Mouse (Mus musculus): ENCODE results near the gene Slc1a5. TPM values are rescaled to one million over a fixed set of nuclear protein-coding genes. Genes with fewer than 3 reads are reported as not detected.

The Slc1a5 gene
- total and polyA plus RNA-seq, 3 experiments, result 115 to 245 (median 174) TPM

DNA sequence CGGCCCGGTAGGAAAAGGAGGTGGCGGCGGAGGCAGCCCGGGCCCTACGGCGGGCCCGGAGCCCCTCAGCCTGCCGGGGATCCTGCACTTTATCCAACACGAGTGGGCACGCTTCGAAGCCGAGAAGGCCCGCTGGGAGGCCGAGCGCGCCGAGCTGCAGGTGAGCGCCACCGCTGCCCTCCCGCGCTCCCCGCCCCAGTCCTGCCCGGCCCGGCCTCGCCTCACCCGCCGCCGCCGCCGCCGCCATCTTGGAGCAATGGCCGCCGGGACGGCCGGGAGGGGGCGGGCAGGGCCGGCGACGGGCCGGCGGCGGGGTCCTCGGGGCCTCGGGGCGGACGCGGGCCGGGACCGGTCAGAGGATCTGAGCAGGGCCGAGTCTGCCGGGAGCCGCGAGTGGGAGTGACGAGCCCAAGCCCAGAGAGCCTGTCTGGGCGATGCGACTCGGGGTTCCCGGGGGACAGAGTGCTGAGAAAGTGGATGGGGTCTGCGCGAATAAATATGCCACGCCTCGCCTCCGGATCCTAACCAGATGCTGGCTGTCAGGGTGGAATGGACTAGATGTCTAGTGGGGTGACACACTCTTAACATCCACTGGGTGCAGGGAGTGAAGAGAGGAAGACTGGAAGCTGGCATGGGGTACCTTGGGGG, 35.5 kb downstream of the Slc1a5 start, which contains the start of gene Fkrp:
Gene Fkrp (minus strand): TSS at position 258 of the 648 bp plus-strand sequence.
- Histone ChIP-seq H3K4me3 (replicated peaks in 1 of 3; ENCODE audit: low read depth in 2 of 3, low read length in 2 of 3, poor library complexity in 1 of 3) (peak within 1 kb of the TSS; percentile 82 to 95 (median 91)), H3K4me1 (ENCODE audit: control insufficient read depth in 1 of 2, insufficient read depth in 2 of 2) (peaks cover 25 to 56% of the 10 kb centered on the region in 2 experiments), H3K27me3 (replicated peaks) (no peaks in the 10 kb centered on the region), H3K36me3 (replicated peaks in 1 of 2; ENCODE audit: control insufficient read depth in 1 of 2, insufficient read depth in 1 of 2, low read length in 1 of 2) (peaks cover 19 to 63% of the 10 kb centered on the region in 2 experiments), H3K4me2 (ENCODE audit: insufficient read depth, low read depth, poor library complexity, severe bottlenecking) (peak within 1 kb of the TSS; percentile 93), H3K27ac (ENCODE audit: insufficient read depth, low read depth) (peak within 1 kb of the TSS; percentile 42), H3K9ac (ENCODE audit: insufficient read depth, low read depth) (peak within 1 kb of the TSS; percentile 99), H3K9me3 (replicated peaks; ENCODE audit: low read length) (no peaks in the 10 kb centered on the region), H3K79me2 (replicated peaks; ENCODE audit: control insufficient read depth, extremely low read depth, insufficient read depth, poor library complexity, severe bottlenecking) (peaks cover 49% of the 10 kb centered on the region)
- DNase-seq (ENCODE audit: extremely low read depth), result no peak
- TF ChIP-seq BHLHE40 (IDR thresholded peaks at IDR 0.05; ENCODE audit: low read depth, low read length) (no peak), HCFC1 (IDR thresholded peaks at IDR 0.05; ENCODE audit: low read depth, low read length) (no peak), ZMIZ1 (IDR thresholded peaks at IDR 0.05; ENCODE audit: low read depth, low read length) (0 out of 2 replicates have a peak, but pooled peaks have one; percentile 56), ZKSCAN1 (IDR thresholded peaks at IDR 0.05; ENCODE audit: borderline replicate concordance, low read depth, low read length) (no peak), NELFE (IDR thresholded peaks at IDR 0.05; ENCODE audit: low read depth, low read length) (peak; percentile 47; the same call in 1 of the 2 replicates)
- in situ Hi-C loops (cut with MboI; ENCODE audit: low pct_ligation_motif_present, low pct_unique_long_range_greater_than_20kb, low sequenced_read_pairs), result loop anchor here (5.0 kb wide), 1 partner anchor 91 kb away; the partner anchor contains the start of gene Ptgir
- dilution Hi-C loops (cut with MboI; ENCODE audit: extremely low pct_ligation_motif_present, extremely low pct_unique_long_range_greater_than_20kb, low sequenced_read_pairs), result no loop called here

DNA sequence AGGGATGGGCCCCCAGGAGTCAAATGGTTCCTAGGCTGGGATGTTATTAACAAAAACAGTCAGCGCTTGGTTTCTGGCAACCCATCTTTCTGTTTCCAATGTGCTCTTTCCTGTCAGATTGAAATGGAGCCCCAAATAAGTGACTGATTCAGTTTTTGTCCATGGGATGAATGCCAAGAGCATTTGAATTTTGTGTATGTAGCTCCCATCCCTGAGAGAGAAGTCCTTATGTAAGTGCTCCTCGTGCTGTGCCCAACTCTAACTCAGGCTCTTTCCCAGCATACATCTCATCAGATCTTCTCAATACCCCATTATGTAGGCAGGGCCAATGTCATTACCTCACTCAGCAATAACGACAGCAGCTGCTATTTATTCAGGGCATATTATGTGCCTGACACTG, 36.6 kb downstream of the Slc1a5 start:
- peak overlapping the region; percentile 86 for H3K4me2 ChIP-seq (ENCODE audit: insufficient read depth, low read depth, poor library complexity, severe bottlenecking)
- no peaks in the 10 kb centered on the region for H3K9me3 ChIP-seq (replicated peaks; ENCODE audit: low read length)
- H3K36me3 ChIP-seq (replicated peaks in 1 of 2; ENCODE audit: control insufficient read depth in 1 of 2, insufficient read depth in 1 of 2, low read length in 1 of 2), result peaks cover 18 to 65% of the 10 kb centered on the region in 2 experiments
- no peaks in the 10 kb centered on the region for H3K27me3 ChIP-seq (replicated peaks)
- peaks cover 60% of the 10 kb centered on the region for H3K79me2 ChIP-seq (replicated peaks; ENCODE audit: control insufficient read depth, extremely low read depth, insufficient read depth, poor library complexity, severe bottlenecking)
- H3K4me1 ChIP-seq (ENCODE audit: control insufficient read depth in 1 of 2, insufficient read depth in 2 of 2), result peaks cover 25 to 66% of the 10 kb centered on the region in 2 experiments
- no peak for TF ChIP-seq UBTF (IDR thresholded peaks at IDR 0.05; ENCODE audit: low read depth, low read length)
- TF ChIP-seq MEF2A (IDR thresholded peaks at IDR 0.05; ENCODE audit: borderline replicate concordance, low read depth, low read length), result no peak
- no peak for TF ChIP-seq JUN (IDR thresholded peaks at IDR 0.05; ENCODE audit: insufficient read depth, low read depth, low read length)
- TF ChIP-seq CTCF (conservative IDR thresholded peaks at IDR 0.05 in 1 of 2, IDR thresholded peaks at IDR 0.05 in 1 of 2; ENCODE audit: low read depth in 2 of 2, low read length in 2 of 2), result no peak
- no peak for TF ChIP-seq POLR2A (IDR thresholded peaks at IDR 0.05; ENCODE audit: low read depth, low read length)
- no peak for TF ChIP-seq ZNF384 (IDR thresholded peaks at IDR 0.05; ENCODE audit: low read depth, low read length)
- TF ChIP-seq KAT2A (IDR thresholded peaks at IDR 0.05; ENCODE audit: insufficient replicate concordance, low read length), result no peak
- TF ChIP-seq ETS1 (conservative IDR thresholded peaks at IDR 0.05; ENCODE audit: low read depth, low read length), result no peak
- no peak for TF ChIP-seq IRF4 (IDR thresholded peaks at IDR 0.05; ENCODE audit: low read depth, low read length)
- no peak for TF ChIP-seq CHD1 (IDR thresholded peaks at IDR 0.05; ENCODE audit: low read depth, low read length)
- TF ChIP-seq NELFE (IDR thresholded peaks at IDR 0.05; ENCODE audit: low read depth, low read length), result no peak
- no peak for TF ChIP-seq TBP (conservative IDR thresholded peaks at IDR 0.05; ENCODE audit: low read depth, low read length)
- TF ChIP-seq RAD21 (IDR thresholded peaks at IDR 0.05; ENCODE audit: low read depth, low read length), result no peak
- no peak for TF ChIP-seq BHLHE40 (IDR thresholded peaks at IDR 0.05; ENCODE audit: low read depth, low read length)
- no peak for TF ChIP-seq SIN3A (IDR thresholded peaks at IDR 0.05; ENCODE audit: low read length)
- TF ChIP-seq NRF1 (IDR thresholded peaks at IDR 0.05; ENCODE audit: low read depth, low read length), result no peak
- TF ChIP-seq MAZ (IDR thresholded peaks at IDR 0.05; ENCODE audit: low read depth, low read length), result no peak
- TF ChIP-seq ELF1 (IDR thresholded peaks at IDR 0.05; ENCODE audit: low read depth, low read length), result no peak
- no peak for TF ChIP-seq MAFK (IDR thresholded peaks at IDR 0.05; ENCODE audit: insufficient replicate concordance, low read length)
- no peak for TF ChIP-seq E2F4 (IDR thresholded peaks at IDR 0.05; ENCODE audit: insufficient replicate concordance, low read depth, low read length)
- peak overlapping the region; percentile 82 to 95 (median 91) for H3K4me3 ChIP-seq (replicated peaks in 1 of 3; ENCODE audit: low read depth in 2 of 3, low read length in 2 of 3, poor library complexity in 1 of 3)
- dilution Hi-C loops (cut with MboI; ENCODE audit: extremely low pct_ligation_motif_present, extremely low pct_unique_long_range_greater_than_20kb, low sequenced_read_pairs) (no loop called here), in situ Hi-C loops (cut with MboI; ENCODE audit: low pct_ligation_motif_present, low pct_unique_long_range_greater_than_20kb, low sequenced_read_pairs) (loop anchor here (5.0 kb wide), 1 partner anchor 90 kb away; the partner anchor contains the start of gene Ptgir)
- peak overlapping the region; percentile 99; the same call in 1 of the 2 replicates for H3K9ac ChIP-seq (ENCODE audit: insufficient read depth, low read depth)
- H3K27ac ChIP-seq (ENCODE audit: insufficient read depth, low read depth), result no peak overlapping the region
- DNase-seq (ENCODE audit: extremely low read depth), result no peak
